ENCODE assay signal across 34 mouse cellular contexts in the genomic region with DNA sequence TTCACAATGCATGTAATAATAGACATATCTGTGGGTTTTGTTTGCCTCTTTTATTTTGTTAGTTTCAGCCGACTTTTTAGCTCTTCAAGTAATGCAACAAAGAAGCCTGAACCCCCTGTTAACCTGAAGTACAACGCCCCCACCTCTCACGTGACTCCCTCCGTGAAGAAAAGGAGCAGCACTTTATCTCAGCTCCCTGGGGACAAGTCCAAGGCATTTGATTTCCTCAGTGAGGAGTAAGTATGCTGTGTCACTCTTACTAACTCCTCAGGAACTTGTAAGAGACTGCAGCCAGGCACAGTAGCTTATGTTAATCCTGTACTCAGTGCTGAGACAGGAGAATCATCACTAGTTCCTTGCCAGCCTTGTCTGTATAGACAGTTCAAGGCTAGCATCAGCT.
"Had no signal": no experiment of that assay in that cellular context is flagged by ENCODE, and none has a peak within 500 bp of the region (broad histone marks: within the 10 kb centered on the region; RNA-seq: fewer than 3 reads in every experiment).

No protein-coding gene starts in this region.

- ATAC-seq: hindbrain, embryonic 16.5 days; hindbrain, postnatal 0 days; inflammation-experienced regulatory T-cells, adult 6 months; intestine, embryonic 15.5 days; intestine, embryonic 16.5 days; intestine, postnatal 0 days had no signal

- H3K4me2 ChIP-seq: heart, embryonic 12.5 days; heart, embryonic 13.5 days; heart, embryonic 15.5 days; hindbrain, embryonic 12.5 days; hindbrain, embryonic 13.5 days; hindbrain, embryonic 14.5 days; hindbrain, embryonic 15.5 days; intestine, embryonic 15.5 days; kidney, embryonic 15.5 days had no signal

- H3K9ac ChIP-seq: heart, embryonic 12.5 days; heart, embryonic 13.5 days; heart, embryonic 15.5 days; hindbrain, embryonic 12.5 days; hindbrain, embryonic 13.5 days; hindbrain, embryonic 14.5 days; hindbrain, embryonic 15.5 days; intestine, embryonic 15.5 days; kidney, embryonic 15.5 days had no signal

- H3K4me1 ChIP-seq: heart, embryonic 12.5 days; heart, embryonic 13.5 days; heart, embryonic 15.5 days; hindbrain, embryonic 10.5 days; hindbrain, embryonic 12.5 days; hindbrain, embryonic 13.5 days; hindbrain, embryonic 15.5 days; intestine, embryonic 15.5 days; kidney, embryonic 15.5 days had no signal

- H3K27ac ChIP-seq: heart, embryonic 13.5 days; heart, embryonic 15.5 days; hindbrain, embryonic 10.5 days; hindbrain, embryonic 12.5 days; hindbrain, embryonic 13.5 days; hindbrain, embryonic 14.5 days; hindbrain, embryonic 15.5 days; hindbrain, postnatal 0 days; intestine, embryonic 15.5 days; kidney, embryonic 15.5 days; kidney, postnatal 0 days; layer of hippocampus, adult 2 months; left cerebral cortex, adult 2 months had no signal

- H3K9me3 ChIP-seq: heart, embryonic 12.5 days; heart, embryonic 13.5 days; heart, embryonic 15.5 days; hindbrain, embryonic 10.5 days; hindbrain, embryonic 12.5 days; hindbrain, embryonic 13.5 days; hindbrain, embryonic 15.5 days; intestine, embryonic 15.5 days; kidney, embryonic 15.5 days had no signal

- H3K27me3 ChIP-seq: heart, embryonic 12.5 days; heart, embryonic 13.5 days; heart, embryonic 15.5 days; hindbrain, embryonic 12.5 days; hindbrain, embryonic 13.5 days; hindbrain, embryonic 15.5 days; intestine, embryonic 15.5 days; kidney, embryonic 15.5 days had no signal

- H3K4me3 ChIP-seq: heart, embryonic 12.5 days; heart, embryonic 13.5 days; heart, embryonic 15.5 days; hindbrain, embryonic 10.5 days; hindbrain, embryonic 12.5 days; hindbrain, embryonic 13.5 days; hindbrain, embryonic 15.5 days; intestine, embryonic 15.5 days; kidney, embryonic 15.5 days; layer of hippocampus, adult 2 months; left cerebral cortex, adult 2 months had no signal

- DNase-seq: heart, postnatal 10 days; heart, postnatal 14 days; heart, postnatal 36 days; heart, postnatal 4 days; kidney, adult 11 months; kidney, adult 18-20 months; kidney, adult 2 months; kidney, adult 8-10 months; kidney, adult 9 months; kidney, postnatal 10 days; kidney, postnatal 14 days; kidney, postnatal 25 days; kidney, postnatal 36 days; kidney, postnatal 4 days; layer of hippocampus, adult 9-11 months; layer of hippocampus, postnatal 36 days had no signal
